Mouse (Mus musculus): Measurements from ENCODE around the gene Tectb. TPM values are rescaled to one million over a fixed set of nuclear protein-coding genes. Genes with fewer than 3 reads are reported as not detected.

The Tectb gene
- not detected in 2 replicates for polyA plus RNA-seq (2012; ENCODE audit: insufficient read depth, insufficient read length, missing spikeins)

- Histone ChIP-seq H3K4me3 (ENCODE audit: insufficient read depth, low read depth, low read length) (no peak within 1 kb of the TSS), H3K27ac (replicated peaks; ENCODE audit: low read depth, low read length) (no peak within 1 kb of the TSS), H3K4me1 (ENCODE audit: control insufficient read depth, insufficient read depth, insufficient read length, low read length) (peaks cover 6% of the 10 kb centered on the region; the same call in 1 of the 2 replicates)
These were observed at the start of gene Tectb for GRCm38 (mm10) chr19:55180433-55180832. TSS of gene Tectb (plus strand) at chr19:55180733.

DNA sequence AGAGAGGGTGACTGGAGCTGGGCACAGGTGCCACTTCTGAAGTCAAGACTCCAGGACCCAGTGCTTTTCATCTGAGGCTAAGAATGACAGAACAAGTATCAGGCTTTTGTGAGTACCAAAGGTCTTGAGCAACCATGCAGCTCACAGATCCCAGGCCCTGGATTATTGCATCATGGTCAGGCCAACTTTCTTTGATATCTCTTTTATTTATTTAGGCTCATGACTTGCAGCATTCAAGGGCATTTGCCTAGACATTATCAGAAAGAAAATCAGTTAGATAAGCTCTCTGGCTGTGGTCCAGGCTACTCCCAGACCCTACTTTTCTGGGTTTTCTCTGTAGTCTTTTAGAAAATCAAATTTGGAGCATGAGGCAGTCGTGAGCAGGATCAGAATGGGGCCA, 48.8 kb upstream of the Tectb start:
- no peaks in the 10 kb centered on the region for H3K4me1 ChIP-seq (ENCODE audit: control insufficient read depth, insufficient read depth, insufficient read length, low read length)
- no peak overlapping the region; the same call in 1 of the 2 replicates for H3K27ac ChIP-seq (replicated peaks; ENCODE audit: low read depth, low read length)
- no peak overlapping the region for H3K4me3 ChIP-seq (ENCODE audit: insufficient read depth, low read depth, low read length)

GRCm38 (mm10) chr19:55132476-55132875, 48.1 kb upstream of the Tectb start:
- H3K4me1 ChIP-seq (ENCODE audit: control insufficient read depth, insufficient read depth, insufficient read length, low read length), result no peaks in the 10 kb centered on the region
- H3K4me3 ChIP-seq (ENCODE audit: insufficient read depth, low read depth, low read length), result no peak overlapping the region
- H3K27ac ChIP-seq (replicated peaks; ENCODE audit: low read depth, low read length), result no peak overlapping the region

DNA sequence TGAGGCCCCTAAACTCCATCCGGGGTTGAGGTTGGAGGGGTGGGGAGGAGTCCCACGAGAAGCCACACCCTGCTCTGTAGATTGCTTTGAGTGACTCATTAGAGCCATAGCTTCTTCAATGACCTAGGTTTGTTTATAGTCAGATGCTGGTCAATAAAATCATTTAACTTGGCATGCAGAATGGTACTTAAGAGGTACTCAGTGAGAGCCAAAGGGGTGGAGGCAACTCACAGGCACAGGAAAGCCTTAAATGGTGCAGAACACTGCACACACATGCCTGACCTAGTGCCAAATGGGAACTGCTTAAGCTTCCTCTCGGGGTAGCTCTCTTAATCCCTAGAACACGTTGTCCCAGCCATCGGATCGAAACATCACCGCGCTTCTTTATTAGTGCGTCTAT, 46.0 kb upstream of the Tectb start:
- Histone ChIP-seq H3K4me1 (ENCODE audit: control insufficient read depth, insufficient read depth, insufficient read length, low read length) (peaks cover 13% of the 10 kb centered on the region), H3K27ac (replicated peaks; ENCODE audit: low read depth, low read length) (no peak overlapping the region), H3K4me3 (ENCODE audit: insufficient read depth, low read depth, low read length) (no peak overlapping the region)

DNA sequence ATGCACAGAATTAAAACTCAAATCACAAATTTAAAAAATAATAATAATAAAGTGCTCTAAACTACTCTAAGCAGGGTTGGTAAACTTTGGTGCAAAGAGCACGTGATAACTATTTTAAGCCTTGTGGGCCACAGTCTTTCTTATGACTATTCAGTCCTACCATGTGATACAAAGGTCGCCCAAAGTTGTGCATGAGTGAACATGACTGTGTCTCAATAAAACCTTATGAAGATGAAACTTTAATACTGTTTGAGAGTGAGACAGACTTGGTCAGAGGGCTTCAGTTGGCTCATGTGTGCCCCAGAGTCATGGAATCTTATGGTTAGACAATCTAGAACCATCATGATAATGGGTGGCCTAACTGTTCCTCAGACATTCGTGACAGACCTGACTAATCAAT, 44.6 kb upstream of the Tectb start:
- Histone ChIP-seq H3K4me3 (ENCODE audit: insufficient read depth, low read depth, low read length) (no peak overlapping the region), H3K27ac (replicated peaks; ENCODE audit: low read depth, low read length) (no peak overlapping the region), H3K4me1 (ENCODE audit: control insufficient read depth, insufficient read depth, insufficient read length, low read length) (peaks cover 13% of the 10 kb centered on the region)

- Histone ChIP-seq H3K4me3 (ENCODE audit: insufficient read depth, low read depth, low read length) (no peak overlapping the region), H3K27ac (replicated peaks; ENCODE audit: low read depth, low read length) (peak overlapping the region; percentile 96), H3K4me1 (ENCODE audit: control insufficient read depth, insufficient read depth, insufficient read length, low read length) (peaks cover 13% of the 10 kb centered on the region)
These were observed 43.7 kb upstream of the Tectb start for GRCm38 (mm10) chr19:55136693-55137427.

DNA sequence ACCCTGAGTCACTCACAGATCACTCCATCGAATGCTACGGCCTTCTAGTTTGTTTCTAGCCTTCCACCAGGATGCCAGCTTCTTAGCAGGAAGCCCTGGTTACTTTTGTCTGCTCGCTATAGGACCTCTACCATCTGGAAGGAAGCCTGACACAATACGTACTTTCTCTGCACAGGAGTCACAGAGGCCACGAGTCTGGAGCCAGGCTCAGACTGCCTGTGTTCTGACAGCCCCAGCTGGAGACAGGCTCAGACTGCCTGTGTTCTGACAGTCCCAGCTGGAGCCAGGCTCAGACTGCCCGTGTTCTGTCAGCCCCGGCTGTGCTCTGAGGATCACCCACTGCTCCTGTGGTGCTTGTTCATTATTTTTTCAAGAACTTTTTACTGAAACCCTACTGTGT, 42.6 kb upstream of the Tectb start:
- H3K4me3 ChIP-seq (ENCODE audit: insufficient read depth, low read depth, low read length), result no peak overlapping the region
- H3K27ac ChIP-seq (replicated peaks; ENCODE audit: low read depth, low read length), result peak overlapping the region; percentile 96

DNA sequence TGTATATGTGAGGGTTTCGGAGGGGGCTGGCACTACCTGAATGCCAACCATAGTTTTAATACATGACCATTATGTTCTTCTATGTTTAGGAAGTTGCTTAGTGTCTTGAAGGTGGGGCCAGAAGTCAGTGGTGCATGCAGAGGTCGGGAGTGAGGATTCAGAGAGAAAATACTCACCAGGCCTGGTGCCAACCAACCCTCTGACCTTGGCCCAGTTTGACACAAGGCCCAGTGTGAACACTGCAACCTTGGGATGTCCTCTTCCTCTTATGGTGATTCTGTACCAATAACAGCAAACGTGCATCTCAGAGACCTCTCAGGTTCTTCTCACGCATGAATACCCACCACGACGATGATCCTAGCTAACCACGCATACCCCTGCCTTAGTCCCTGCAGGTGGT, 42.0 kb upstream of the Tectb start:
- Histone ChIP-seq H3K4me3 (ENCODE audit: insufficient read depth, low read depth, low read length) (no peak overlapping the region), H3K27ac (replicated peaks; ENCODE audit: low read depth, low read length) (peak overlapping the region; percentile 96), H3K4me1 (ENCODE audit: control insufficient read depth, insufficient read depth, insufficient read length, low read length) (peaks cover 13% of the 10 kb centered on the region)

More for the DNA sequence above, 42.6 kb upstream of the Tectb start:
- H3K4me1 ChIP-seq (ENCODE audit: control insufficient read depth, insufficient read depth, insufficient read length, low read length), result peaks cover 13% of the 10 kb centered on the region

DNA sequence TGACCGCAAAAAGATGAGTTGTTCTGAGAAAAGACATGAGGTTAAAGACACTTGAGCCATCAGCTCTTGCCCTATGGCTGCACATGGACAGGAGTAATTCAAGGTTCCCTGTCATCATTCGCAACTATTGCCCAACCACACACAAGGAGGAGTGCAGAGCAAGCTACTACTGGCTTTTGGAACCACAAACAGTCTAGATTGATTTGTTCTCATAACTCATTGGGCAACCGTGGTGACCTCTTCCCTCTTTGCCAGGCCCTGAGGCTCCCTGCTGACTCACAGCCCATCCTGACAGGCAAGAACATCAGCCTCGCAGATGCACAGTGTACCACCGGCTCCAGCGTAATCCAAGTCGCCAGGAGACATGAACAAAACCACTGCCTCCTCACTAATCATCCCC, 41.2 kb upstream of the Tectb start:
- H3K4me1 ChIP-seq (ENCODE audit: control insufficient read depth, insufficient read depth, insufficient read length, low read length), result peaks cover 13% of the 10 kb centered on the region
- peak overlapping the region; percentile 96 for H3K27ac ChIP-seq (replicated peaks; ENCODE audit: low read depth, low read length)
- no peak overlapping the region for H3K4me3 ChIP-seq (ENCODE audit: insufficient read depth, low read depth, low read length)

GRCm38 (mm10) chr19:55143391-55144300, 36.9 kb upstream of the Tectb start:
- H3K27ac ChIP-seq (replicated peaks; ENCODE audit: low read depth, low read length), result no peak overlapping the region
- peaks cover 5% of the 10 kb centered on the region for H3K4me1 ChIP-seq (ENCODE audit: control insufficient read depth, insufficient read depth, insufficient read length, low read length)
- no peak overlapping the region for H3K4me3 ChIP-seq (ENCODE audit: insufficient read depth, low read depth, low read length)

DNA sequence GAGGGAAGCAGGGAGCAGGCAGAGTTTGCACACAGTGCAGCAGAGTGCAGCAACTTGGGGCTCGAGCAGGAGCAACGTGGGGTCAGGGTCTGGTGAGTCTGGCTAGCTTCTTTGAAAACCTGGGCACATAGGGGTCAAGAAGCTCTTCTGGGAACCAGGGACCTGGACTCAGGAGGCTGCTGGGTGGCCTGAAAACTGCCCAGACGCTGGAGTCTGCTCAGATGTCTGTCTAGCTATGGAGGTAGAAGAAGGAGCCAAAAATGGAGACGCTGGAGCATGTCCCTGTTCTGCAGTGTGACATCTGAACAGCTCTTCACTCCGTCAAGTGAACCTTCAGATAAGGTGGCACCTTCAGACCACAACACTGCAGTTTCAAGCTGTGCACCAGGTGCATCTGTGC, 35.8 kb upstream of the Tectb start:
- Histone ChIP-seq H3K4me1 (ENCODE audit: control insufficient read depth, insufficient read depth, insufficient read length, low read length) (no peaks in the 10 kb centered on the region), H3K4me3 (ENCODE audit: insufficient read depth, low read depth, low read length) (no peak overlapping the region), H3K27ac (replicated peaks; ENCODE audit: low read depth, low read length) (no peak overlapping the region)

GRCm38 (mm10) chr19:55145136-55145535, 35.4 kb upstream of the Tectb start:
- no peaks in the 10 kb centered on the region for H3K4me1 ChIP-seq (ENCODE audit: control insufficient read depth, insufficient read depth, insufficient read length, low read length)
- no peak overlapping the region for H3K4me3 ChIP-seq (ENCODE audit: insufficient read depth, low read depth, low read length)
- H3K27ac ChIP-seq (replicated peaks; ENCODE audit: low read depth, low read length), result no peak overlapping the region

DNA sequence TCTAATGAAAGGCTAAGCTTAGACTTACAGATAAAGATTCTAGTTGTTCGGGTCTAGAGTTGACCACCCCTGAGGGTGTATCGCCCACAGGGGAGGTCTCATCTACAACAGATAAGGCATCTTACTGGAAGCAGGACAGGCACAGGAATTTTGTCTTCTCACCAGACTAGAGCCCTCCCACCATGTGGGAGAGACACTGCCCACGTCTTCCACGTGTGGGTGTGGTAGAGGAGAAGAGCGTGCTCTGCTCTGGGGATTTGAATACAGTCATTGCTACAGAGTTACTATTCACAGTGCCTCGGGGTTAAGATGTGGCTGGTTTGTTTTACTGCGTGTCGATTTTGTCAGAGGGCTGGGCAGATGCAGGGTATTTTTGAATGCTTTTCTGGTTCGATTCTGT, 33.0 kb upstream of the Tectb start:
- no peaks in the 10 kb centered on the region for H3K4me1 ChIP-seq (ENCODE audit: control insufficient read depth, insufficient read depth, insufficient read length, low read length)
- H3K27ac ChIP-seq (replicated peaks; ENCODE audit: low read depth, low read length), result no peak overlapping the region
- no peak overlapping the region for H3K4me3 ChIP-seq (ENCODE audit: insufficient read depth, low read depth, low read length)

DNA sequence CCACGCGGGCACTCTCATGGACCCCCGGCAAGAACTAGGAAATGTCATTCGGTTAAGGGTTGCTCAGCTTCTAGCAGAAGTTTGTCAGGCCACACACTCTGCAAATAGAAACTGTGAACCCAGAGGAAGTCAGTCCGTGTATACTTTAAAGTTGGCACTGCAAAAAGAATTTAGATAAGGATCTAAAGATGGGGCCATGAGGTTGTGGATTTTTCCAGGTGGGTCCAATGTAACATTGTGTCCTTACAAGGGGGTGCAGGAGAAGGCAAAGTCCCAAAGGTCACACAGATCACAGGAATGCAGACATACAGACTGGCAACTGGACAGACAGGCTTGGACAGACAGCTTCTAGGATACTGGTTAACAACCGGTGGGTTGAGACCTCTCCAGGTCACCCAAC, 32.4 kb upstream of the Tectb start:
- H3K4me1 ChIP-seq (ENCODE audit: control insufficient read depth, insufficient read depth, insufficient read length, low read length), result no peaks in the 10 kb centered on the region
- H3K27ac ChIP-seq (replicated peaks; ENCODE audit: low read depth, low read length), result no peak overlapping the region
- no peak overlapping the region for H3K4me3 ChIP-seq (ENCODE audit: insufficient read depth, low read depth, low read length)

DNA sequence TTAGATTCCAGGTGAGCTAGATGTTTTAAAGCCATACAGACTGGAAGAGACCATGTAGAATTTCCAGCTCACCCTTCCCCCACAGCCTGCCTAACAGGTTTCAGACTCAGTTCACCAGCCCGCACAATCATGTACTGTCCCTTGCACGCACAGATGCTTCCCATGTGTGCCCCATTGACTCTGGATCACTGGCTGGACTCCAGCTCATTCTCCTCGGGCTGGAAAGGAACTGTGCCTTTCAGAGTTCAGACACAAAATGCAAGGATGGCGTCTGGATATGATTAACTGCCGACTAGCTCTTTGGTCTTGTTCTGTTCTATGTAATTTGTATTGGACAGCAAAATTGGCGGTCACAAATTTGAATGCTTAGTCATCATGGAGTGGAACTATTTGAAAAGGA, 30.9 kb upstream of the Tectb start:
- no peak overlapping the region for H3K4me3 ChIP-seq (ENCODE audit: insufficient read depth, low read depth, low read length)
- H3K4me1 ChIP-seq (ENCODE audit: control insufficient read depth, insufficient read depth, insufficient read length, low read length), result no peaks in the 10 kb centered on the region
- H3K27ac ChIP-seq (replicated peaks; ENCODE audit: low read depth, low read length), result no peak overlapping the region
